Mouse (Mus musculus) cerebellum, postnatal 4 days (tissue): ENCODE results near the gene Lrat.

ENCODE experiments used
- DNase-seq, 2 experiments: peaks; one replicate each; pipeline ENCODE4 v3.0.0; 2022; ENCODE audit warnings: low spot score in 2 of 2, mixed read lengths in 1 of 2

Lrat gene

DNA sequence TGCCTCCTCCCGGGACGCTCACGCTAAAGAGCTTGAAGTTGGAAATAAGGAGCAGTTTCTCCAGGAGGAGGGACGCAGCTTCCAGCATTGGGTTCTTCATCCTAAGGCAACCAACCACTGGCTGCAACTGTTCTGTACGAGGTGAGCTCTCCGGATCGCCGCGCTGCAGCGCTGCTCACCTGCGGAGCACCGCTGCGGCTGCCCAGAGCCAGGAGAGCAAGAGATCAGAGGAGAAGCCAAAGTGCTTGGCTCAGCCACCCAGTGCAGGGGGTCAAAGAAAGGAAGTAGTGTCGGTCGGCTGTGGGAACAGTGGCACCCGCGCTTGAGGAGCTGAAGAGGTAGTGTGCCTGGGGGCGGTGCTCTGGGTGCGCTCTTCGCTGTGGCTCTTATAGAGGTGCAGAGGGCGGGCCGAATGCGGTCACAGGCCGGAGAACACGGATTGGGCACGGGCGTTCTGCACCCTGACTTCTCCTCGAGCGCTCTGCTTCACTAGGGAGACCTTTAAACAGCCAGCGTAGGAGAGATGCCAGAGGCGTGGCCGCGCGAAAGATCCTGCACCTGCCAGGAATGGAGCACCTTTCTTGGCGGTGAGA, at the start of gene Lrat:
Gene Lrat (minus strand): TSS at position 361 of the 593 bp plus-strand sequence.
- DNase-seq: peak in 1 of 2 experiments; percentile 4

DNA sequence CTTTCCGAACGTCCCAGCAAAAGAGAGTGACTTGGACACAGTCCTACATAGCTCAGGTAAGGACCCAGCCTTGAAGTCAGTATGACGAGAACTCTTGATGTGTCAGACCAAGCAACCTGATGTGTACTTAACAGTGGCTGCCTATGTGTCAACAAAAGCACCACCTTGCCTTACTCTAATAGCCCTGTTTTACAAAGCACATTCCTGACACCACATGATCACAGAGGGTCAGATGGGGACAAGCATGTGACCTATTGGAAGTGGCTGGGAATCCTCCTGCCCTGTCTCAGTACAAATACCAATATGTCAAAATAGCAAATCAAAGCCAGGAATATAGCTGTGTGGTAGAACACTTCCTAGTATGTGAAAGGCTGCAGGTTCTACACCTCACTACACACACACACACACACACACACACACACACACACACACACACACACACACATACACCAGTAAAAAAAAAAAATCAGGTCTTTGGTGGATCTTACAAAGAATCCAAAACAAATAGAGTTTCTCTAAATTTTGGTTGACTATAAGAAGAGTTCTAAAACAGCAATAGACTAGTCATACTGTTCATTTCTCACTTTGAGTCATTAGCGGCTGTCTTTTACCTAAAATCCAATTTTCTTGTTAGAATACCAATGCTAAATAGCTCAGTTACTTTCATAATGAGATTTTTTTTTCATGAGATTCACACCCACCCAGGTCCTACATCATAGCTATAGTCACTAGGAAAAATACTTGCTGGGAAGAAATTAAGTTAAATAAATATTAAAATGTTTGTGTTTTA, 48.6 kb upstream of the Lrat start:
- DNase-seq: no peak

DNA sequence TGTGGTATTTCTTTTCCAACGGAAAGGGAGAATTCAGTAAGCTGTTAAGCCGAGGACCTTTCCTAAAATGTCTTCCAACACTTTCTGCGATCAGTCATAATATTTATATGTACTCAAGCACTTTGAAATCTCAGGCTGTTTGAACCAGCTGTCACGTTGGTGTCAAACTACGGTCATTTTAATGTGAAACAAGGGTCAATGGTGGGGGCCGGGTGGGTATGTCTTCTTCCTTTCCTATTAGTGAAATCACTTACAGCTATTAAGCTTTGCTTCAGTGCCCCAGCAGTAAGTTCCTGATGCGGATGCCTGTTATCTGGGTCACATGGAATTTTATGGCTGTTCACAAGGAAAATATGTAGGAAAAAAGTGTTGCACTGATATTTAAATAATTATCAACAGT, 46.9 kb upstream of the Lrat start:
- DNase-seq: no peak

DNA sequence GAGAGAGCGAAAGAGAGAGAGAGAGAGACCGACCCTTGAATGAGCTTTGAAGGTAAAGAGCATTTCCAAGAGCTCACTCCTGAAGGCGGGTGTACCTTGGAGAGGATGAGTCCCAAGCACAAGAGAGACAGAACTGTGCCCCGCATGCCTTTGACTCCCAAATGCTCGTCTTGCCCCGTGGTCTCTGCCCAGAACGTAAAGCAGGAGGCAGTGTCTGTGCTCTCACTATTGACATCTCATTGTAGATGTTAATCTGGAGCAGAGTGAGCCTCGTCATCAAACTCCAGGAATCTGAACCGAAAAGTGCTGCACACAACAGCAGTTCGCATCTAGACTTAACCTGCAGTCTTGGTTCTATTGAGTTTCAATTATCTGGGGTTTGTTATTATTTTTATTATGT, 46.4 kb upstream of the Lrat start:
- DNase-seq: no peak

DNA sequence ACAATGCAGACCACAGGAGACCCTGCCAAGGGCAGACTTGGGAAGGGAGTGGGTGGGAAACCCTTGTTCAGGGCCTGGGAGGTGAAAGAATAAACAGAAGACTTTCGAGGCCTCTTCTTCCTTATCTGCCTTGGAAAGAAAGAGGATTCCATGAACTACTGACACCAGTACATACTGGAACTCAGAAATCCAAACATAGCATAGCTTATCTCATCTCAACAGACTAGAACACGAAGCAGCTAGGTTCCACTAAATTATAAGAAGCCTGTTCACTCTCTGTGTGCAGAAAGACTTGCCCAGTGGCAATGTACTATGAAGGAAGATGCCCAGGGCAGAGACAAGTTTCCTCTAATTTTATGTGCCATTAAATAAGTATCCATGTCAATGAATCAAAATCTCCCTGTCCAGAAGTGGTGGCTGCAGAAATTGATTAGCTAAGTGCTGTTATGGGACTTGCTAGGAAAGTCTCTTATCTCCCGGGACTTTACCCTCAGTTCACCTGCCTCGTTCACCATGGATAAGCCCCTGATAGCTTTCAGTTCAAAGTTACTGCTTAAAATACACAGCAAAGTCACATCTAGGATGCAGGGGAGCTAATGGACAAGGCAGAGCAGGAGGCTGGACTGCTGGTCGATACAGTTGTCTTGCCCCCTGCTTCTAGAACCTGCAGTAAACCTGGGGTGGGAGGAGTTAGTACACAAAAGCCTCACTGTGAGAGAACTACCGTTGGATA, 42.8 kb upstream of the Lrat start:
- no peak for DNase-seq

DNA sequence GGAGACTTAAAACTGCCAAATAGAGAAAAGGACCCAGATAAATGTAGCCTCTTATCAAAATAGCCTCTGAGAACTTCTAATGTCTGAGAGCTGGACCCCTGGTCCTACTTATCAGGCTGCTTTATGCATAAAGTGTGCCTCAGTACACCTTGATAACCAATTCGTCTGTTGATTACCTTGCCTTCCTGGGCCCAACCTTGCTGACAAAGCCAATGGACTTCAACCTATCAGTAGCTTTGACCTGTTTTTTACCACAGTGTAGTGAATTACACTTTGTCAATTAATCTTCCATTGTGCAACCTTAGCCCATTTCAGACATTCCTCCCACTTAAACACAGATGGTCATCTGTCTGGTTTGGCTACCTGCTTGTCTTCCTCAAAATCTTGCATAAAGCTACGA, 24.1 kb upstream of the Lrat start:
- DNase-seq: no peak

- DNase-seq: no peak
These were observed 11.9 kb upstream of the Lrat start for GRCm38 (mm10) chr3:82915632-82916031.

DNA sequence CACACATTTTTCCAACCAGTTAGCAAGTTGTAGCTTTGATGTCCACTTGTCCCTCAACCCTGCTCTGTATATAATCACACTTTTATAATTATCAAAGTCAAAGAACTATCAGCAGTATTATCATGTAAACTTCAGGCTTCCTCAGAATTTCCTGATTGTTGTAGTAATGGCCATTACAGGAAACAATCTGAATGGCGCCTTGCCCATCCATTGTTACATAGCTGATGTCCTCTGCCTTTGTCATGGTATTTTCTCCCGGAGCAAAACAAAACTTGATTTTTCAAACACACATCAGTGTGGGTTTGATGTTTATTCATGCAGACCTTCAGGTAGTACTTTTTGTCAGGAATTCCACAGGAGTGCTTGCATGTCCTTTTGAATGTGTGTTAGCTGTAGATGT, 4.9 kb upstream of the Lrat start:
- DNase-seq: no peak

GRCm38 (mm10) chr3:82904211-82904908, 587 bp upstream of the Lrat start:
- DNase-seq: peak in 1 of 2 experiments; percentile 5

GRCm38 (mm10) chr3:82902757-82903612, 788 bp downstream of the Lrat start:
- DNase-seq: no peak

- DNase-seq: no peak
These were observed 14.9 kb downstream of the Lrat start for GRCm38 (mm10) chr3:82888842-82889241.

DNA sequence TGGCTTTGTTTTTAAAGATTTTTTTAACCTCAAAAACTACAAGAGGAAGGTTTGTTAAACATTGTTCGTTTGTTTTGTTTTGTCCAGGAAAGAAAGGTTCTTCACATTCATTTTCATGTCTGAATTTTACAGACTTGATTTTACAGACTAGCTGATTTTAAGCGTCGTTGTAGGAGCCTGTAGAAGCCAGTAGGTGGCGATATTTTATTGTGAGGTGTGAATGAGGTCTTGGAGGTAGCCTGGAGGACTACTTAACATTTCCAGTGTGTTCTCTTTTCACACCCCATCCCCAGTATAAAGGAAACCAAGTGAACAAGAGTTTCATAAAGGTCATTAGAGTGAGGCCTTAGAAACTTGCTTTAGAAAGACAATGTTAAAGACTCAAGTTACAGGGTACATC, 26.5 kb downstream of the Lrat start:
- DNase-seq: peak in 1 of 2 experiments; percentile 39

- DNase-seq: peak; percentile 66 to 86
These were observed 27.4 kb downstream of the Lrat start, which contains the start of gene Rbm46 for GRCm38 (mm10) chr3:82876372-82876739. TSS of gene Rbm46 (minus strand) at chr3:82876483.

GRCm38 (mm10) chr3:82875671-82876371, 28.0 kb downstream of the Lrat start:
- DNase-seq: no peak

DNA sequence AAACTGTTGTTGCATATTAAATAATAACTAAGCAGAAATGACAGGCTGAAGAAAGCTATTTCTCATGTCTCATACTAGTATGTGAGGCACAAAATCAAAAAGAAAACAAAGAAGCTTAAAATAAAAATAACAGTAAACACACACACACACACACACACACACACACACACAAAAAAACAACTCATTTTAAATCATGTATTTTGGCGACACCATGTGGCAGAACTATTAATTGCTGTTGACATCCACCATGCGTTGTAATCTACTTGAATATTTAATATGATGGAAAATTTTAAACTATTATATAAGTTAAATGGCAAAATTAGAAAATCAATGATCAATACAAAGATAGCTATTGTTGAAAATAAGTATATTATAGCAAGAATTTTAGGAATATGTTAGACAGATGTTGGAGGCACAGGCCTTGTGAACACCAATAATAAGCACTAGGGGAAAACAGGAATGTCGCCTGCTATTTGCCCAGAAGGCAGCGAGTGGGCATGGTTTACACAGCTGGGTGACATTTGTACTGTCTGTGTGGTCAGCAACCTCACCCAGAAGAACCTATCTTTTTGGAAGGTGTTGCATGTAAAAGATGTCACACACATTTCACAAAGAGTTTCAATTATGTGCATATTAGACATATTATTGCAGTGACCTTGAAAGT, 46.2 kb downstream of the Lrat start:
- peak in 1 of 2 experiments; percentile 51 for DNase-seq
